ENCODE assay signal across 16 mouse cellular contexts in the genomic region with DNA sequence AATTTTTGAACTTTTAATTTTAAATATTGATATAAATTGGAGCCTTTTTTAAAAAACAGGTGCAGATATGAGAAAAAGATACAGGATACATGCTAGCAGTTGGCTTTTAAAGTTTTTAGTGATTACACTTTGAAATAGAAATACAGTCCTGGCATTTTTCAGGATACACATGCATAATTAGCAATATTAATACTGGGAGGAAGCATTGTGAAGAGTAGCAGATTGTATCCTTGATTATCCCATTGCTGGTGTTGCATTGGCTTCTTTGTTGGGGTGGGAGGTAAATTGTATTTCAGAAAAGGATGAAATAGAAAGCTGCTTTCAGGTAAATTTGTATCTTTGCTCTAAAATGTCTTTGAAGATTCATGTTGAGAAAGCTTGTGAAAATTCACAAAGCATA. TPM values are rescaled to one million over a fixed set of nuclear protein-coding genes. Genes with fewer than 3 reads are reported as not detected.
DNase-seq lines count a peak whose midpoint lies in the region; ATAC-seq and TF ChIP-seq lines count a peak whose summit lies in the region.
"Had no signal": no experiment of that assay in that cellular context is flagged by ENCODE, and none has a peak within 500 bp of the region (broad histone marks: within the 10 kb centered on the region; RNA-seq: fewer than 3 reads in every experiment).

No protein-coding gene starts in this region.

- H3K36me3 ChIP-seq in midbrain, embryonic 11.5 days (ENCODE audit: control insufficient read depth, insufficient read depth, low read length) = no peaks in the 10 kb centered on the region
- H3K36me3 ChIP-seq in midbrain, embryonic 13.5 days = no peaks in the 10 kb centered on the region

- no peak for ATAC-seq in midbrain, embryonic 11.5 days (ENCODE audit: low FRiP score)
- ATAC-seq in midbrain, embryonic 13.5 days = no peak
- ATAC-seq: activated CD4-positive, CD25-positive, alpha-beta regulatory T cell, adult 4 months; CD4-positive, CD25-positive, alpha-beta regulatory T cell, adult 4 months; Patski had no signal

- H3K27me3 ChIP-seq in midbrain, embryonic 11.5 days (ENCODE audit: control insufficient read depth, insufficient read depth, low read length) = no peaks in the 10 kb centered on the region
- H3K27me3 ChIP-seq in midbrain, embryonic 13.5 days = peaks cover 31% of the 10 kb centered on the region
- H3K27me3 ChIP-seq: CH12.LX, Patski had no signal

- no peak for TF ChIP-seq CTCF in layer of hippocampus, adult 2 months (conservative IDR thresholded peaks at IDR 0.05)
- no peak for TF ChIP-seq CTCF in gastrocnemius, adult 2 months (IDR thresholded peaks at IDR 0.05)

- H3K9ac ChIP-seq in midbrain, embryonic 11.5 days (ENCODE audit: low read length) = no peak overlapping the region
- H3K9ac ChIP-seq in midbrain, embryonic 13.5 days (replicated peaks) = no peak overlapping the region

- no peak overlapping the region for H3K4me2 ChIP-seq in midbrain, embryonic 11.5 days
- H3K4me2 ChIP-seq in midbrain, embryonic 13.5 days (replicated peaks) = no peak overlapping the region

- intact Hi-C loops in gastrocnemius, adult 2 months (cut with DNase I) = no loop called here

- H3K27ac ChIP-seq in layer of hippocampus, adult 2 months = peak overlapping the region; percentile 64
- H3K27ac ChIP-seq in midbrain, embryonic 11.5 days (ENCODE audit: low read depth, low read length) = no peak overlapping the region
- H3K27ac ChIP-seq in midbrain, embryonic 13.5 days = no peak overlapping the region
- no peak overlapping the region for H3K27ac ChIP-seq in gastrocnemius, adult 2 months

- no peak overlapping the region for H3K4me3 ChIP-seq in layer of hippocampus, adult 2 months
- no peak overlapping the region for H3K4me3 ChIP-seq in midbrain, embryonic 11.5 days (ENCODE audit: low read depth, low read length)
- H3K4me3 ChIP-seq in midbrain, embryonic 13.5 days (replicated peaks) = no peak overlapping the region
- H3K4me3 ChIP-seq in gastrocnemius, adult 2 months = no peak overlapping the region; the same call in 1 of the 2 replicates

- DNase-seq in layer of hippocampus, adult 2 months (ENCODE audit: low spot score in 2 of 2) = no peak
- no peak for DNase-seq in layer of hippocampus, postnatal 25 days (ENCODE audit: extremely low spot score in 1 of 2, low spot score in 1 of 2)
- peak; percentile 80 for DNase-seq in midbrain, embryonic 11.5 days (ENCODE audit: low spot score, missing footprints)
- DNase-seq in A20 (ENCODE audit: low read depth, low spot score) = peak; percentile 57
- no peak for DNase-seq in gastrocnemius, adult 2 months
- DNase-seq: B cell, adult 2 months; cerebellum, adult 11 months; cerebellum, adult 11-12 months; cerebellum, adult 18-20 months; cerebellum, adult 2 months had no signal

- no peaks in the 10 kb centered on the region for H3K9me3 ChIP-seq in midbrain, embryonic 11.5 days (ENCODE audit: control insufficient read depth, low read length)
- H3K9me3 ChIP-seq in midbrain, embryonic 13.5 days = no peaks in the 10 kb centered on the region
- H3K9me3 ChIP-seq: G1E had no signal

- peaks cover 5% of the 10 kb centered on the region for H3K4me1 ChIP-seq in midbrain, embryonic 11.5 days (ENCODE audit: control insufficient read depth, insufficient read depth, low read length)
- peaks cover 6% of the 10 kb centered on the region for H3K4me1 ChIP-seq in midbrain, embryonic 13.5 days (replicated peaks)

RNA-seq across cellular contexts. Expression of a gene that starts 22.0 kb away (rescaled TPM):
- 10 to 100 TPM; 72.4 to 80.1 TPM for total RNA-seq in layer of hippocampus, adult 2 months (2021)
- 10 to 100 TPM; 48.8 to 70.9 TPM for total RNA-seq in layer of hippocampus, postnatal 25 days (2021)
- 19.5 TPM in 2 replicates for polyA plus RNA-seq in midbrain, embryonic 11.5 days (2014; fragmentation: Nextera tagmentation; extraction: Ambion mirVana)
- 33.4 and 39.1 TPM in 2 replicates for polyA plus RNA-seq in midbrain, embryonic 13.5 days (2015; fragmentation: Nextera tagmentation; extraction: Ambion mirVana)
- total RNA-seq in gastrocnemius, adult 2 months (2021) = 10 to 100 TPM; 20.4 to 20.8 TPM

Comparison
In these comparisons a context has a peak if more than half of its experiments do, and no peak if none do; other contexts are left out.
1. DNase-seq: peak in midbrain, embryonic 11.5 days (single experiment) and A20 (single experiment); none in layer of hippocampus, adult 2 months (0 of 2), layer of hippocampus, postnatal 25 days (0 of 2) and gastrocnemius, adult 2 months (single experiment).